Mouse (Mus musculus) gastrocnemius, postnatal 36 days (tissue): ENCODE measurements at regions not wholly inside any gene's neighbourhood (a gene's known extent, or its start where the extent isn't known, plus 50 kb on each side); places are given as distances from the start of the nearest gene placed in this dataset.

Experiments used
- DNase-seq, 2 experiments: peaks; one replicate each; pipeline ENCODE4 v3.0.0; 2022
- intact Hi-C: fragments of 180-260 bp; cut with DNase I; formaldehyde crosslinking; loops from one replicate; pipeline ENCODE4 v1.15.1; 2025

- intact Hi-C loops = loop anchor here (5.0 kb wide), 4 partner anchors 178 to 583 kb away; partner anchors contain the start of gene Ptpru
Observed at GRCm38 (mm10) chr4:131254691-131255090, 310.5 kb downstream of the Matn1 start.

GRCm38 (mm10) chr4:131261236-131261635 is 317.1 kb downstream of the Matn1 start:
- no peak for DNase-seq
- intact Hi-C loops = no loop called here

More at GRCm38 (mm10) chr4:131254691-131255090, 310.5 kb downstream of the Matn1 start:
- no peak for DNase-seq

- DNase-seq = no peak
- intact Hi-C loops = no loop called here
Observed at GRCm38 (mm10) chr4:131262909-131263308, 318.7 kb downstream of the Matn1 start.

GRCm38 (mm10) chr4:131266764-131267163 is 322.6 kb downstream of the Matn1 start:
- intact Hi-C loops = no loop called here

GRCm38 (mm10) chr4:131267760-131268159 is 323.6 kb downstream of the Matn1 start:
- no peak for DNase-seq
- intact Hi-C loops = no loop called here

More at GRCm38 (mm10) chr4:131266764-131267163, 322.6 kb downstream of the Matn1 start:
- DNase-seq = no peak

- intact Hi-C loops = no loop called here
Observed at GRCm38 (mm10) chr4:131270192-131270591, 326.0 kb downstream of the Matn1 start.

GRCm38 (mm10) chr4:131272060-131272459 is 327.9 kb downstream of the Matn1 start:
- intact Hi-C loops = no loop called here
- DNase-seq = no peak

More at GRCm38 (mm10) chr4:131270192-131270591, 326.0 kb downstream of the Matn1 start:
- DNase-seq = no peak

- intact Hi-C loops = no loop called here
- DNase-seq = no peak
Observed at GRCm38 (mm10) chr4:131293560-131293959, 349.4 kb downstream of the Matn1 start.

GRCm38 (mm10) chr4:131298011-131298674 is 354.0 kb downstream of the Matn1 start:
- DNase-seq = no peak
- intact Hi-C loops = loop anchor here (2.0 kb wide), 1 partner anchor 45 kb away; no protein-coding TSS in a partner anchor

- DNase-seq = no peak
- intact Hi-C loops = no loop called here
Observed at GRCm38 (mm10) chr4:131303936-131304335, 359.8 kb downstream of the Matn1 start.

GRCm38 (mm10) chr4:131304361-131304777 is 360.2 kb downstream of the Matn1 start:
- no peak for DNase-seq
- intact Hi-C loops = no loop called here

- intact Hi-C loops = no loop called here
- no peak for DNase-seq
Observed at GRCm38 (mm10) chr4:131314231-131314630, 370.0 kb downstream of the Matn1 start.

- intact Hi-C loops = no loop called here
Observed at GRCm38 (mm10) chr4:131316041-131316440, 371.9 kb downstream of the Matn1 start.

GRCm38 (mm10) chr4:131322323-131322722 is 378.1 kb downstream of the Matn1 start:
- no peak for DNase-seq
- intact Hi-C loops = no loop called here

More at GRCm38 (mm10) chr4:131316041-131316440, 371.9 kb downstream of the Matn1 start:
- DNase-seq = no peak

- no peak for DNase-seq
- intact Hi-C loops = no loop called here
Observed at GRCm38 (mm10) chr4:131324486-131324885, 380.3 kb downstream of the Matn1 start.

GRCm38 (mm10) chr4:131325200-131325599 is 381.0 kb downstream of the Matn1 start:
- intact Hi-C loops = no loop called here
- DNase-seq = no peak

- DNase-seq = no peak
- intact Hi-C loops = no loop called here
Observed at GRCm38 (mm10) chr4:131325609-131326008, 381.4 kb downstream of the Matn1 start.

GRCm38 (mm10) chr4:131329398-131329797 is 385.2 kb downstream of the Matn1 start:
- intact Hi-C loops = no loop called here
- no peak for DNase-seq

GRCm38 (mm10) chr4:131331646-131332045 is 387.5 kb downstream of the Matn1 start:
- intact Hi-C loops = no loop called here
- no peak for DNase-seq

GRCm38 (mm10) chr4:131336801-131337200 is 392.6 kb downstream of the Matn1 start:
- no peak for DNase-seq
- intact Hi-C loops = no loop called here

- intact Hi-C loops = no loop called here
- no peak for DNase-seq
Observed at GRCm38 (mm10) chr4:131340993-131341695, 397.0 kb downstream of the Matn1 start.

GRCm38 (mm10) chr4:131346727-131347126 is 402.5 kb downstream of the Matn1 start:
- DNase-seq = no peak
- intact Hi-C loops = no loop called here
